ENCODE assay signal across 10 mouse cellular contexts in genomic region chr12:86612431-86613040, GRCm38 (mm10).
DNase-seq lines count a peak whose midpoint lies in the region; ATAC-seq and TF ChIP-seq lines count a peak whose summit lies in the region.
"Had no signal": no experiment of that assay in that cellular context is flagged by ENCODE, and none has a peak within 500 bp of the region (broad histone marks: within the 10 kb centered on the region; RNA-seq: fewer than 3 reads in every experiment).

No protein-coding gene starts in this region.

- peak overlapping the region; percentile 23; the same call in 1 of the 2 replicates for H3K27ac ChIP-seq in hindbrain, embryonic 10.5 days
- no peak overlapping the region for H3K27ac ChIP-seq in hindbrain, embryonic 14.5 days
- H3K27ac ChIP-seq in midbrain, embryonic 13.5 days, result no peak overlapping the region
- H3K27ac ChIP-seq in midbrain, embryonic 11.5 days (ENCODE audit: low read depth, low read length), result no peak overlapping the region

- no peak for TF ChIP-seq CTCF in brain, embryonic 14.5 days (IDR thresholded peaks at IDR 0.05; ENCODE audit: borderline replicate concordance, extremely low read depth, insufficient read depth, insufficient read length)

- 50% methylated on average over 9 of the region's 9 CpGs for WGBS in hindbrain, embryonic 10.5 days
- 47% methylated on average over 9 of the region's 9 CpGs for WGBS in hindbrain, embryonic 14.5 days
- WGBS in midbrain, embryonic 13.5 days, result 40% methylated on average over 9 of the region's 9 CpGs
- WGBS in midbrain, embryonic 11.5 days, result 48% methylated on average over 9 of the region's 9 CpGs

- no peak overlapping the region for H3K4me2 ChIP-seq in hindbrain, embryonic 14.5 days (replicated peaks)
- H3K4me2 ChIP-seq in midbrain, embryonic 13.5 days (replicated peaks), result no peak overlapping the region
- no peak overlapping the region for H3K4me2 ChIP-seq in midbrain, embryonic 11.5 days

- no peaks in the 10 kb centered on the region for H3K36me3 ChIP-seq in hindbrain, embryonic 10.5 days
- no peaks in the 10 kb centered on the region for H3K36me3 ChIP-seq in hindbrain, embryonic 14.5 days (replicated peaks; ENCODE audit: control insufficient read depth, insufficient read depth)
- no peaks in the 10 kb centered on the region for H3K36me3 ChIP-seq in midbrain, embryonic 13.5 days
- H3K36me3 ChIP-seq in midbrain, embryonic 11.5 days (ENCODE audit: control insufficient read depth, insufficient read depth, low read length), result no peaks in the 10 kb centered on the region
- H3K36me3 ChIP-seq: G1E had no signal

- peaks cover 14% of the 10 kb centered on the region for H3K4me1 ChIP-seq in hindbrain, embryonic 10.5 days (replicated peaks)
- no peaks in the 10 kb centered on the region for H3K4me1 ChIP-seq in hindbrain, embryonic 14.5 days (replicated peaks; ENCODE audit: control insufficient read depth, insufficient read depth, low read length)
- H3K4me1 ChIP-seq in midbrain, embryonic 13.5 days (replicated peaks), result peaks cover 4% of the 10 kb centered on the region; the same call in 1 of the 2 replicates
- no peaks in the 10 kb centered on the region for H3K4me1 ChIP-seq in midbrain, embryonic 11.5 days (ENCODE audit: control insufficient read depth, insufficient read depth, low read length)

- no peaks in the 10 kb centered on the region for H3K27me3 ChIP-seq in hindbrain, embryonic 10.5 days (ENCODE audit: insufficient read depth, poor library complexity, severe bottlenecking)
- H3K27me3 ChIP-seq in hindbrain, embryonic 14.5 days (ENCODE audit: control insufficient read depth, insufficient read depth, low read length), result no peaks in the 10 kb centered on the region
- no peaks in the 10 kb centered on the region for H3K27me3 ChIP-seq in midbrain, embryonic 13.5 days
- no peaks in the 10 kb centered on the region for H3K27me3 ChIP-seq in midbrain, embryonic 11.5 days (ENCODE audit: control insufficient read depth, insufficient read depth, low read length)

- no peak overlapping the region for H3K4me3 ChIP-seq in hindbrain, embryonic 10.5 days
- no peak overlapping the region for H3K4me3 ChIP-seq in hindbrain, embryonic 14.5 days (replicated peaks; ENCODE audit: low read length)
- no peak overlapping the region for H3K4me3 ChIP-seq in midbrain, embryonic 13.5 days (replicated peaks)
- no peak overlapping the region for H3K4me3 ChIP-seq in midbrain, embryonic 11.5 days (ENCODE audit: low read depth, low read length)

- no peak for DNase-seq in hindbrain, embryonic 10.5 days (ENCODE audit: low spot score)
- DNase-seq in hindbrain, embryonic 14.5 days (ENCODE audit: low spot score), result no peak
- DNase-seq in midbrain, embryonic 11.5 days (ENCODE audit: low spot score, missing footprints), result no peak
- DNase-seq in brain, embryonic 14.5 days (ENCODE audit: low read depth), result peak; percentile 6
- peak; percentile 15 to 24 for DNase-seq in kidney, postnatal 36 days
- DNase-seq in layer of hippocampus, adult 9-10 months (ENCODE audit: low spot score), result no peak
- DNase-seq: lung, adult 18-20 months had no signal

- no peaks in the 10 kb centered on the region for H3K9me3 ChIP-seq in hindbrain, embryonic 10.5 days
- no peaks in the 10 kb centered on the region for H3K9me3 ChIP-seq in hindbrain, embryonic 14.5 days (ENCODE audit: control insufficient read depth, low read length)
- no peaks in the 10 kb centered on the region for H3K9me3 ChIP-seq in midbrain, embryonic 13.5 days
- H3K9me3 ChIP-seq in midbrain, embryonic 11.5 days (ENCODE audit: control insufficient read depth, low read length), result no peaks in the 10 kb centered on the region
- H3K9me3 ChIP-seq: G1E had no signal

- no peak; the same call in 1 of the 2 replicates for ATAC-seq in hindbrain, embryonic 14.5 days (ENCODE audit: low FRiP score)
- ATAC-seq in midbrain, embryonic 13.5 days, result 0 out of 2 replicates have a peak, but pooled peaks have one; percentile 53
- no peak for ATAC-seq in midbrain, embryonic 11.5 days (ENCODE audit: low FRiP score)
- ATAC-seq: midbrain, embryonic 16.5 days had no signal

- H3K9ac ChIP-seq in hindbrain, embryonic 14.5 days, result no peak overlapping the region
- no peak overlapping the region for H3K9ac ChIP-seq in midbrain, embryonic 13.5 days (replicated peaks)
- H3K9ac ChIP-seq in midbrain, embryonic 11.5 days (ENCODE audit: low read length), result no peak overlapping the region

- no peak for TF ChIP-seq POLR2A in brain, embryonic 14.5 days (IDR thresholded peaks at IDR 0.05; ENCODE audit: borderline replicate concordance, extremely low read depth, insufficient read depth, insufficient read length, poor library complexity, severe bottlenecking)

Comparison
In these comparisons a context has a peak if more than half of its experiments do, and no peak if none do; other contexts are left out.
1. DNase-seq: peak in brain, embryonic 14.5 days (single experiment) and kidney, postnatal 36 days (2 of 2); none in hindbrain, embryonic 10.5 days (single experiment), hindbrain, embryonic 14.5 days (single experiment), midbrain, embryonic 11.5 days (single experiment) and layer of hippocampus, adult 9-10 months (single experiment).